In genomic region chr3:17799120-17799519, GRCm38 (mm10) we compare ENCODE assay signal across 13 mouse cellular contexts.
DNase-seq lines count a peak whose midpoint lies in the region; ATAC-seq lines count a peak whose summit lies in the region.
"Had no signal": no experiment of that assay in that cellular context is flagged by ENCODE, and none has a peak within 500 bp of the region (broad histone marks: within the 10 kb centered on the region; RNA-seq: fewer than 3 reads in every experiment).

No protein-coding gene starts in this region.

- H3K27ac ChIP-seq in hindbrain, embryonic 12.5 days, result 0 out of 2 replicates have a peak overlapping the region, but pooled peaks have one; percentile 44
- H3K27ac ChIP-seq in hindbrain, embryonic 11.5 days (ENCODE audit: low read depth, low read length), result no peak overlapping the region
- peak overlapping the region; percentile 72 for H3K27ac ChIP-seq in hindbrain, embryonic 15.5 days (replicated peaks)
- peak overlapping the region; percentile 77 for H3K27ac ChIP-seq in midbrain, embryonic 16.5 days (ENCODE audit: low read length)
- H3K27ac ChIP-seq: intestine, embryonic 15.5 days; liver, embryonic 14.5 days; lung, embryonic 15.5 days; macrophage; stomach, postnatal 0 days had no signal

- H3K4me3 ChIP-seq in hindbrain, embryonic 12.5 days, result no peak overlapping the region
- H3K4me3 ChIP-seq in hindbrain, embryonic 11.5 days (ENCODE audit: low read depth, low read length), result no peak overlapping the region
- H3K4me3 ChIP-seq in hindbrain, embryonic 15.5 days, result peak overlapping the region; percentile 9; the same call in 1 of the 2 replicates
- peak overlapping the region; percentile 19 for H3K4me3 ChIP-seq in midbrain, embryonic 16.5 days (ENCODE audit: low read depth, low read length)
- H3K4me3 ChIP-seq: intestine, embryonic 15.5 days; lung, embryonic 15.5 days had no signal

- no peaks in the 10 kb centered on the region for H3K9me3 ChIP-seq in hindbrain, embryonic 12.5 days (replicated peaks)
- no peaks in the 10 kb centered on the region for H3K9me3 ChIP-seq in hindbrain, embryonic 11.5 days (ENCODE audit: control insufficient read depth, low read length)
- H3K9me3 ChIP-seq in hindbrain, embryonic 15.5 days, result no peaks in the 10 kb centered on the region
- no peaks in the 10 kb centered on the region for H3K9me3 ChIP-seq in midbrain, embryonic 16.5 days (replicated peaks; ENCODE audit: control insufficient read depth, low read length, poor library complexity, severe bottlenecking)
- H3K9me3 ChIP-seq: intestine, embryonic 15.5 days; lung, embryonic 15.5 days had no signal

- no peak for ATAC-seq in hindbrain, embryonic 12.5 days (ENCODE audit: low FRiP score)
- ATAC-seq in hindbrain, embryonic 11.5 days (ENCODE audit: low FRiP score), result no peak
- no peak for ATAC-seq in hindbrain, embryonic 15.5 days (ENCODE audit: low FRiP score, low read depth)
- no peak for ATAC-seq in midbrain, embryonic 16.5 days
- ATAC-seq in erythroid progenitor cell, adult 5-6 weeks (replicated peaks; ENCODE audit: low FRiP score, poor library complexity, severe bottlenecking), result no peak
- ATAC-seq: intestine, embryonic 15.5 days had no signal

- peaks cover 2% of the 10 kb centered on the region; the same call in 1 of the 2 replicates for H3K4me1 ChIP-seq in hindbrain, embryonic 12.5 days
- H3K4me1 ChIP-seq in hindbrain, embryonic 11.5 days (replicated peaks; ENCODE audit: control insufficient read depth, insufficient read depth, low read length), result no peaks in the 10 kb centered on the region
- 0 out of 2 replicates have a peak, but pooled peaks cover 5% of the 10 kb centered on the region for H3K4me1 ChIP-seq in hindbrain, embryonic 15.5 days (replicated peaks)
- H3K4me1 ChIP-seq in midbrain, embryonic 16.5 days (ENCODE audit: control insufficient read depth, insufficient read depth, low read length), result peaks cover 13% of the 10 kb centered on the region
- H3K4me1 ChIP-seq: lung, embryonic 15.5 days had no signal

- DNase-seq in hindbrain, embryonic 11.5 days (ENCODE audit: low spot score), result no peak
- DNase-seq in brain, adult 2 months (ENCODE audit: low read depth, low spot score), result peak; percentile 47
- no peak for DNase-seq in kidney, postnatal 10 days
- DNase-seq: B cell, adult 2 months had no signal

- WGBS in hindbrain, embryonic 12.5 days, result 55% methylated on average over 6 of the region's 6 CpGs
- 57% methylated on average over 6 of the region's 6 CpGs for WGBS in hindbrain, embryonic 11.5 days
- WGBS in hindbrain, embryonic 15.5 days, result 34% methylated on average over 6 of the region's 6 CpGs
- 30% methylated on average over 6 of the region's 6 CpGs for WGBS in midbrain, embryonic 16.5 days

- H3K9ac ChIP-seq in hindbrain, embryonic 12.5 days, result no peak overlapping the region
- no peak overlapping the region for H3K9ac ChIP-seq in hindbrain, embryonic 11.5 days (ENCODE audit: low read depth, low read length)
- H3K9ac ChIP-seq in hindbrain, embryonic 15.5 days, result no peak overlapping the region
- H3K9ac ChIP-seq in midbrain, embryonic 16.5 days (ENCODE audit: low read depth, low read length), result peak overlapping the region; percentile 46; the same call in 1 of the 2 replicates
- H3K9ac ChIP-seq: intestine, embryonic 15.5 days; liver, embryonic 14.5 days; lung, embryonic 15.5 days had no signal

- H3K27me3 ChIP-seq in hindbrain, embryonic 12.5 days, result peaks cover 3% of the 10 kb centered on the region; the same call in 1 of the 2 replicates
- H3K27me3 ChIP-seq in hindbrain, embryonic 11.5 days (ENCODE audit: control insufficient read depth, insufficient read depth, low read length), result no peaks in the 10 kb centered on the region
- H3K27me3 ChIP-seq in hindbrain, embryonic 15.5 days, result no peaks in the 10 kb centered on the region
- no peaks in the 10 kb centered on the region for H3K27me3 ChIP-seq in midbrain, embryonic 16.5 days (ENCODE audit: control insufficient read depth, insufficient read depth, low read depth, low read length)

- no peaks in the 10 kb centered on the region for H3K36me3 ChIP-seq in hindbrain, embryonic 12.5 days
- no peaks in the 10 kb centered on the region for H3K36me3 ChIP-seq in hindbrain, embryonic 11.5 days (ENCODE audit: control insufficient read depth, insufficient read depth, low read length)
- peaks cover 4% of the 10 kb centered on the region; the same call in 1 of the 2 replicates for H3K36me3 ChIP-seq in hindbrain, embryonic 15.5 days
- H3K36me3 ChIP-seq in midbrain, embryonic 16.5 days (ENCODE audit: control insufficient read depth, insufficient read depth, low read length), result peaks cover 4% of the 10 kb centered on the region; the same call in 1 of the 2 replicates
- H3K36me3 ChIP-seq: intestine, embryonic 15.5 days; lung, embryonic 15.5 days had no signal

- H3K4me2 ChIP-seq in hindbrain, embryonic 12.5 days (replicated peaks), result peak overlapping the region; percentile 61
- H3K4me2 ChIP-seq in hindbrain, embryonic 11.5 days (replicated peaks; ENCODE audit: low read depth, low read length), result no peak overlapping the region
- H3K4me2 ChIP-seq in hindbrain, embryonic 15.5 days, result peak overlapping the region; percentile 90
- peak overlapping the region; percentile 49 for H3K4me2 ChIP-seq in midbrain, embryonic 16.5 days (ENCODE audit: low read length)
- H3K4me2 ChIP-seq: intestine, embryonic 15.5 days; lung, embryonic 15.5 days had no signal

Comparison
In these comparisons a context has a peak if more than half of its experiments do, and no peak if none do; other contexts are left out.
1. H3K4me3 ChIP-seq: peak in hindbrain, embryonic 15.5 days (single experiment) and midbrain, embryonic 16.5 days (single experiment); none in hindbrain, embryonic 12.5 days (single experiment) and hindbrain, embryonic 11.5 days (single experiment).